Mouse (Mus musculus) forelimb bud, embryonic 11.5 days (tissue): ENCODE results near the gene Gm20388.
A peak's percentile ranks its signal among the peaks of the same experiment; 100 is the strongest.

ENCODE experiments used
- DNase-seq: peaks from one replicate; pipeline ENCODE4 v3.0.0-alpha.2; 2012; ENCODE audit warnings: low read depth, low spot score

Gene Gm20388

GRCm38 (mm10) chr8:122829396-122829795 is 2918.8 kb downstream of the Gm20388 start:
- no peak for DNase-seq

- peak; percentile 78 for DNase-seq
Measured at GRCm38 (mm10) chr8:122830349-122831061, 2919.9 kb downstream of the Gm20388 start.

GRCm38 (mm10) chr8:122834416-122834815 is 2923.8 kb downstream of the Gm20388 start:
- DNase-seq = no peak

GRCm38 (mm10) chr8:122834971-122835370 is 2924.3 kb downstream of the Gm20388 start:
- DNase-seq = peak; percentile 79

GRCm38 (mm10) chr8:122836199-122836598 is 2925.6 kb downstream of the Gm20388 start:
- no peak for DNase-seq

GRCm38 (mm10) chr8:122836696-122837095 is 2926.1 kb downstream of the Gm20388 start:
- DNase-seq = no peak

GRCm38 (mm10) chr8:122844161-122844560 is 2933.5 kb downstream of the Gm20388 start:
- no peak for DNase-seq

- DNase-seq = no peak
Measured at GRCm38 (mm10) chr8:122845662-122846061, 2935.0 kb downstream of the Gm20388 start.

GRCm38 (mm10) chr8:122847829-122848561 is 2937.4 kb downstream of the Gm20388 start, which contains the start of gene Cdh15:
Cdh15 (plus strand) TSS chr8:122847966.
- peak; percentile 41 for DNase-seq

- no peak for DNase-seq
Measured at GRCm38 (mm10) chr8:122849152-122849910, 2938.7 kb downstream of the Gm20388 start.

- no peak for DNase-seq
Measured at GRCm38 (mm10) chr8:122850641-122851240, 2940.1 kb downstream of the Gm20388 start.

GRCm38 (mm10) chr8:122851692-122852545 is 2941.3 kb downstream of the Gm20388 start:
- DNase-seq = no peak

GRCm38 (mm10) chr8:122852546-122852905 is 2941.9 kb downstream of the Gm20388 start:
- no peak for DNase-seq

GRCm38 (mm10) chr8:122853340-122853771 is 2942.7 kb downstream of the Gm20388 start:
- DNase-seq = no peak

GRCm38 (mm10) chr8:122854388-122854787 is 2943.7 kb downstream of the Gm20388 start:
- no peak for DNase-seq

- no peak for DNase-seq
Measured at GRCm38 (mm10) chr8:122855123-122855522, 2944.5 kb downstream of the Gm20388 start.

- no peak for DNase-seq
Measured at GRCm38 (mm10) chr8:122856288-122856687, 2945.6 kb downstream of the Gm20388 start.

- DNase-seq = no peak
Measured at GRCm38 (mm10) chr8:122859843-122860242, 2949.2 kb downstream of the Gm20388 start.

- DNase-seq = no peak
Measured at GRCm38 (mm10) chr8:122864719-122865129, 2954.1 kb downstream of the Gm20388 start.

GRCm38 (mm10) chr8:122865441-122865840 is 2954.8 kb downstream of the Gm20388 start:
- DNase-seq = no peak

GRCm38 (mm10) chr8:122866231-122866630 is 2955.6 kb downstream of the Gm20388 start:
- DNase-seq = no peak
